Mouse (Mus musculus) forebrain, embryonic 12.5 days (tissue): ENCODE data around the gene Gpc3. TPM values are rescaled to one million over a fixed set of nuclear protein-coding genes. Genes with fewer than 3 reads are reported as not detected.
"Not testable (repeated sequence)": the region's sequence is repeated elsewhere in the genome, so short reads cannot be mapped to it uniquely, and the experiment has no call there.

Source experiments
- ATAC-seq: fragments of 200-750 bp; cut with Nextera tagmentation; 2 replicates; pipeline ENCODE4 v1.8.0; 2017; ENCODE audit warnings: moderate TSS enrichment; ENCODE audit not compliant: low FRiP score
- H3K27ac ChIP-seq: fragments of 300-500 bp; sonication (generic); 2 replicates; pipeline ENCODE4 v1.5.1; 2016; ENCODE audit warnings: mild to moderate bottlenecking
- H3K27me3 ChIP-seq: fragments of 300-500 bp; sonication (generic); 2 replicates; pipeline ENCODE4 v1.6.1; 2016; ENCODE audit warnings: mild to moderate bottlenecking
- H3K36me3 ChIP-seq: fragments of 300-500 bp; sonication (generic); replicated peaks from 2 replicates; pipeline ENCODE4 v1.6.1; 2016; ENCODE audit warnings: mild to moderate bottlenecking
- H3K4me1 ChIP-seq: fragments of 300-500 bp; sonication (generic); 2 replicates; pipeline ENCODE4 v1.6.1; 2016
- H3K4me2 ChIP-seq: fragments of 300-500 bp; sonication (generic); 2 replicates; pipeline ENCODE4 v1.6.1; 2016; ENCODE audit warnings: mild to moderate bottlenecking, moderate library complexity
- H3K4me3 ChIP-seq: fragments of 300-500 bp; sonication (generic); replicated peaks from 2 replicates; pipeline ENCODE4 v1.5.1; 2016; ENCODE audit warnings: mild to moderate bottlenecking
- H3K9ac ChIP-seq: fragments of 300-500 bp; sonication (generic); 2 replicates; pipeline ENCODE4 v1.6.1; 2016; ENCODE audit warnings: mild to moderate bottlenecking
- H3K9me3 ChIP-seq: fragments of 300-500 bp; sonication (generic); 2 replicates; pipeline ENCODE4 v1.6.1; 2016
- WGBS: fragments of 180-500 bp; shearing (Covaris S2); methylation state at CpG from one replicate; pipeline ENCODE4 v1.1.7; 2016; 5-methylcytosine and 5-hydroxymethylcytosine counted together
- polyA plus RNA-seq: library from polyadenylated mRNA; unstranded; fragments of >200 nt; fragmentation: Nextera tagmentation; extraction: Ambion mirVana; gene quantifications from 2 replicates; pipeline ENCODE4 v1.2.1, GENCODE M21; 2016

Gene Gpc3
- polyA plus RNA-seq, 1 experiment from 2014 or later, result 116 TPM

DNA sequence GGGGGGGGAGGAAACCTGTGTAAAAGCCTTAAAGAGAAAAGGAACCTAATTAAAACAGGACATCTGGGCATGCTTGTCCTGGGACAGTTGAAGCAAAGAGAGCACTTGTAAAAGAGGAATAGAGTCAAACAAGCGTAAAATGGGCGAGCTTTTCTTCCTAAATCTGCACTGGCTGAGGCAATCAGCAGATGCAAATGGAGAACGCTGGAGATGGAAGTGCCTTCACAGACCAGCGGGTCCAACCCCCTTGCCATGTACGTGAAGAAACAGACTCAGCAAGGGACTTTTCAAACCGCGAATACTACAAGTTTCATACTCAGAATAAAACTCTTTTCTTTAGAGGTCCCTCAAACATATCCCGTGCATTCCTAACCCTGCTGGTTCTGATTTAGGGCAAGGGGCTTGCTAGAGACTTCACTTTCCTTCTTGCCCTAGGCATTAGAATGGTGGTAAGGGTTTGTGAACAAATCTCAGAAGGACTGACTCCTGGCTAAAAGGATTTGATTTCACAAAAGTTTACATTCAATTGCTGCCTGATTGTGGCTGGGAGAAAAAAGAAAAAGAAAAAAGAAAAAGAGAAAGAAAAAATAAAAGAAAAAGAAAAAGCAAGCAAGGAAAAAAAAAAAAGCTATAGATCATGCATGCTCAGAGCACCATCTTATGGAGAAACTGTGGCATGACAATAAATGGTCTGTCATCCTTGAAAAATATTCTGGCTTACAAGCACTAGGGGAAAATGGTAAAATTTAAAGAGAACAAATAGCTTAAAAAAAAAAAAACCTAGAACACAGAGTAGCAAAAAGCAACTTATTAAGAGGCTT is 243.6 kb downstream of the Gpc3 start:
- H3K4me1 ChIP-seq, result peaks cover 4% of the 10 kb centered on the region; the same call in 1 of the 2 replicates
- no peaks in the 10 kb centered on the region for H3K36me3 ChIP-seq
- no peak overlapping the region for H3K9ac ChIP-seq
- peak overlapping the region; percentile 43 for H3K4me2 ChIP-seq
- H3K9me3 ChIP-seq, result no peaks in the 10 kb centered on the region
- 11% methylated on average over 8 of the region's 8 CpGs for WGBS
- peak; percentile 83 for ATAC-seq
- no peak overlapping the region for H3K4me3 ChIP-seq
- H3K27me3 ChIP-seq, result no peaks in the 10 kb centered on the region
- peak overlapping the region; percentile 74; the same call in 1 of the 2 replicates for H3K27ac ChIP-seq

DNA sequence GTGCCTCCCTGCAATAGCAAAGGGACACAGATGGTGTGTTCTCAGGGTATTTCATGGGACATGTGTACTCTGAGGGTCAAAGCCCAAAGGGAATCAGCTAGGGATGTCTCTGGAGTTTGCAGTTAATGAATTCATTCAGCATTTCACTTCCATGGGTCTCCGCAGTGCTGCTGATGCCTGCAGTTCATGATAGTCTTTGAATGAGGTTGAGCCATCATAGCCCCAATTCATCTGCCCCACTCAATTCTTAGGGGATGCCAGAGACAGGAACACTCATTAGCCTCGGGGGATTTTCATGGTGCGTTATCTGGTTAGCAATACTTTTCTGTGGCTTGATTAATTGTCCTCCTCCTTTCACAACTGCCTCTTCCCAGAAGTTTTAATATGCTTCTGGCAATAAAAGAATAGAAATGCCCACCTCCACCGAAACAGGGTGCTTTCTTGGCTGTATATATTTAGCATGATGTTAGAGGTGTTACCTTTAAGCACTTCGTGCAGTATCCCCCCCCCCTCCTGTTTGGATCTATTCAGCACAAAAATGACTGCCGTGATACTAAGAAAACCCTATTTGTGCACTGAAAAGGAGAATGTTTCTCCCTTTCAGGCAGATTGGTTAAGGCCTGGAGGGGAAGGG is 244.3 kb downstream of the Gpc3 start:
- peak; percentile 82 for ATAC-seq
- Histone ChIP-seq H3K9ac (no peak overlapping the region), H3K9me3 (no peaks in the 10 kb centered on the region), H3K4me1 (peaks cover 4% of the 10 kb centered on the region; the same call in 1 of the 2 replicates), H3K27ac (peak overlapping the region; percentile 67), H3K27me3 (no peaks in the 10 kb centered on the region), H3K4me3 (no peak overlapping the region), H3K36me3 (no peaks in the 10 kb centered on the region), H3K4me2 (peak overlapping the region; percentile 43; the same call in 1 of the 2 replicates)
- 19% methylated on average over 6 of the region's 6 CpGs for WGBS

DNA sequence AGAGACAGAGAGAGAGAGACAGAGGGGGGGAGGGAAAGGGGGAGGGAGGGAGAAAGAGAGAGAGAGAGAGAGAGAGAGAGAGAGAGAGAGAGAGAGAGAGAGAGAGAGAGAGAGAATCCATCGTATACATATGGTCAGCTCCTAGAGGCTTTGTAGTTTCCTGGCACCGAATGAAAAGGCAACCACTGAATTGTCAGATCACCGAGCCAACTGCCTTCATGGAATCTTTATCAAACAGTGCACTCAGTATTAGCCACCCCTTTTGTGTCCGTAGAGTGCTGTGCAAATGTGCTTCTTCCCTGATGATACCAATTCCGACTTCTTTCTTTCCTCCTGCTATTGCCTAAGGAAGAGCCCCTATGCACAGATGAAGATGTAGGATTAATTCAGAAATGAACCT is 246.9 kb downstream of the Gpc3 start:
- no peak for ATAC-seq

DNA sequence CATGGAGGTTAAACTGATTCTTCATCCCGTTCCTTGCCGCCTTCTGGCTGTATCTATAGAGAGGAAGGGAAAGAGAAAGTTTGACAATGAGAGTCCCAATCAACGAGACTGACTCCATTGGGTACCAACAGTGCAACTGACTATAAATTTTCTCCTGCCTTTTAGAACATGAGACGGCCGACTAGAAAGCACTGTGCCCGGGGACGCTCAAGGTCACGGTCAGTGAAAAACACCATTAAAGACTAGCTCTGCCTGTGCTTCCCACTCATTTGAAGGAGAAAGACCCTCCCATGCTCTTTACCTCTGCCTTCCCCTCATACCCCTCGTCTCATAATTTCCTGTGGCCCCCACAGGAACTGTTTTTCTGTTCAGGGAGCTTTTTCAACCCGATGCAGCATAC is 248.0 kb downstream of the Gpc3 start:
- Histone ChIP-seq H3K36me3 (no peaks in the 10 kb centered on the region), H3K4me1 (peaks cover 4% of the 10 kb centered on the region; the same call in 1 of the 2 replicates), H3K4me2 (no peak overlapping the region), H3K9me3 (no peaks in the 10 kb centered on the region), H3K27me3 (no peaks in the 10 kb centered on the region), H3K4me3 (no peak overlapping the region), H3K27ac (no peak overlapping the region), H3K9ac (no peak overlapping the region)
- ATAC-seq, result no peak
- WGBS, result 83% methylated on average over 10 of the region's 10 CpGs

More for the DNA sequence above, 246.9 kb downstream of the Gpc3 start:
- no peak overlapping the region for H3K4me2 ChIP-seq
- peaks cover 4% of the 10 kb centered on the region; the same call in 1 of the 2 replicates for H3K4me1 ChIP-seq
- WGBS, result 55% methylated on average over 5 of the region's 5 CpGs
- no peaks in the 10 kb centered on the region for H3K36me3 ChIP-seq
- H3K27ac ChIP-seq, result no peak overlapping the region
- H3K9ac ChIP-seq, result no peak overlapping the region
- H3K9me3 ChIP-seq, result no peaks in the 10 kb centered on the region
- H3K27me3 ChIP-seq, result no peaks in the 10 kb centered on the region
- no peak overlapping the region for H3K4me3 ChIP-seq

DNA sequence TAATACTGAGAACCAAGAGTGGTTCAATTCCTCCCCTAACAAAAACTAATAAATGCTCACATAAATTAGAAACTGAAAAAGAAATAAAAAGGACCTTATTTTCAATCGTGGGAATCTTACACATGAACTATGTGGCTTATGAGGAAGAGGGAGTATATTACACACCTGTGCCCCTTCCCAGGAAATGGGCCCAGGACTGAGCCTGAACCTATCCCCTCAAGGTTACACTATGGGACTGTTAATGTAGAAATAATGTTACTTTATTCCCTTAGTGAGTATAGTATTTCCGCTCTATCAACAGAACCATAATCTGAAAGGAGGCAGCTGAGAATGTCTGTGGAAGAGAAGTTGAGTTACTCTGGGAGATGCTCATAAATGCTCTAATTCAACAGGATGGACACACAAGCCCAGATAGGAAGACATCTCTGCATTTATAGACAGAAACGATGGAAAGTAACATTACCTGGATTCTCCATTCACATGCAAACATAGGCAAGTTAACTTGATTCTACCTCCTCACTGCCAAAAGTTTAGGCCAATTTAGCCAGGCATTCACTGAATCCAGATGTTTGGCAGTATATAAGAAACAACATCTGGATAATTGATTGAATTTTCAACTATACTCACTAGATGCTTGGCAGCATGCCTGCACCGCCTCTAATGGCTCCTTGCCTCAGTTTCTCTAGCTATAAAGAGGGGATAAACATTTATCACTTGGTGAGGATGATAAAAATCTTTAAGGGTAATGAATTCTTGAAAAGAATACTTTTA is 251.3 kb downstream of the Gpc3 start:
- 86% methylated on average over 4 of the region's 4 CpGs for WGBS
- Histone ChIP-seq H3K9me3 (no peaks in the 10 kb centered on the region), H3K4me2 (no peak overlapping the region), H3K4me3 (no peak overlapping the region), H3K4me1 (no peaks in the 10 kb centered on the region), H3K27me3 (no peaks in the 10 kb centered on the region), H3K36me3 (no peaks in the 10 kb centered on the region), H3K9ac (no peak overlapping the region), H3K27ac (no peak overlapping the region)
- ATAC-seq, result no peak

DNA sequence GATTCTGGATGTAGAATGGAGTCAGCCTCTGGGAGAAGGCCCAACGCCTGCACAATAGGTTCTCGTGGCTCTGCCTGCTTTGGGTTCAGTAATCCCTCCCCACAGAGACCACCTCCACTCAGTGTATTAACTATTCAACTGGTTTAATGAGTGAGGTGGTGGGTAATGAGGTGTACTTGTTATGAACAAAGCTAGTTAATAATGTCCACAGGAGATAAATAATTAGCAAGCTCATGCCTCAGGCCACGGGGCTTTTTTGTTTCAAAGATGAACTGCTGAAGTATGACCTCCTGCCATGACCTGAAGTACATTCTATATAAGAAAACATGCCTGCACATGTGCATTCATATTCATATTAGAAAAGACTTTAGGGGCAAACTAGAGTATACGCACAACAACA is 260.8 kb downstream of the Gpc3 start:
- Histone ChIP-seq H3K36me3 (no peaks in the 10 kb centered on the region), H3K9ac (no peak overlapping the region), H3K4me3 (no peak overlapping the region), H3K4me1 (peaks cover 8% of the 10 kb centered on the region; the same call in 1 of the 2 replicates), H3K27ac (no peak overlapping the region), H3K9me3 (no peaks in the 10 kb centered on the region), H3K4me2 (no peak overlapping the region), H3K27me3 (no peaks in the 10 kb centered on the region)
- 35% methylated on average over 4 of the region's 4 CpGs for WGBS
- ATAC-seq, result no peak

DNA sequence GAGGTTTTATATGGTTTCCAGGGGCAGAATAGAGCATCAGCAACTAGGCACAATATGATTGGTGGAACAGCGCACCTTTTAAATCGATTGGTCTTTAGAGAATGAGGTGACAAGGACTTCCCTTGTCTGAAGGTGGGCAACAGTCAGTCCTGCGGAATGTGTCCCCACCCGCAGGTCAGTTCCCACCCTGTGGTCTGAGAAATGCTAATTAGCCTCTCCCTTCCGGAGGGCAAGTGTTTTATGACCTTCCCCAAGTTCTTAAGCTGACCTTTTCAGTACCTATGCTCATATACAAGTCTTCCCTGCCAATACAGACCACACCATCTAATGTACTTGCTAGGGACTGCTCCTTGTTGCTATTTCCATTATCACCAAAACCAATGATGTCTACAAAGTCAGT is 263.1 kb downstream of the Gpc3 start:
- H3K4me3 ChIP-seq, H3K4me1 ChIP-seq, H3K27me3 ChIP-seq, H3K4me2 ChIP-seq, H3K9me3 ChIP-seq, ATAC-seq, H3K36me3 ChIP-seq, H3K9ac ChIP-seq, H3K27ac ChIP-seq: not testable (repeated sequence)
- WGBS, result 57% methylated on average over 5 of the region's 5 CpGs

DNA sequence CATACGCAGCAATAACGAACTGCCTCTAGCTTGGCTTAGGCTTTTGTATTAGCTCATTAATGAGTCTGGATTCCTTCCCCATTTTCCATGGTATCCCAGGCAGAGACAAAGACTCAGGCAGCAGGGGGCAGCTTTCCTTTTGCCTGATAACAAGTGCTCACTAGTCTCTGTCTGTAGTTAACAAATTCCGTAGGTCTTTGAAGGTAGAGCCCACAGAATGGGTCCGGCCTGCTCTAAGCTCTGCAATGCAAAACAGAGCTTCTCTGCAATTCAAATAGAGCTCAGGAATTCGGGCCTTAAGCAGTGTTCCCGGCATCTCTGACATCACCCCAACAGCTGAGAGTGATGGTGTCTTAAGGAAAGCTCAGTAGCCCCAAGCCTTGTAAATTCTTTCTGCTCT is 265.0 kb downstream of the Gpc3 start:
- Histone ChIP-seq H3K4me3 (no peak overlapping the region), H3K27ac (peak overlapping the region; percentile 53; the same call in 1 of the 2 replicates), H3K27me3 (0 out of 2 replicates have a peak, but pooled peaks cover 4% of the 10 kb centered on the region), H3K9ac (no peak overlapping the region), H3K36me3 (no peaks in the 10 kb centered on the region), H3K4me2 (no peak overlapping the region), H3K9me3 (no peaks in the 10 kb centered on the region), H3K4me1 (peaks cover 8% of the 10 kb centered on the region; the same call in 1 of the 2 replicates)
- ATAC-seq, result peak; percentile 77; the same call in 1 of the 2 replicates
- WGBS, result 25% methylated on average over 6 of the region's 6 CpGs

DNA sequence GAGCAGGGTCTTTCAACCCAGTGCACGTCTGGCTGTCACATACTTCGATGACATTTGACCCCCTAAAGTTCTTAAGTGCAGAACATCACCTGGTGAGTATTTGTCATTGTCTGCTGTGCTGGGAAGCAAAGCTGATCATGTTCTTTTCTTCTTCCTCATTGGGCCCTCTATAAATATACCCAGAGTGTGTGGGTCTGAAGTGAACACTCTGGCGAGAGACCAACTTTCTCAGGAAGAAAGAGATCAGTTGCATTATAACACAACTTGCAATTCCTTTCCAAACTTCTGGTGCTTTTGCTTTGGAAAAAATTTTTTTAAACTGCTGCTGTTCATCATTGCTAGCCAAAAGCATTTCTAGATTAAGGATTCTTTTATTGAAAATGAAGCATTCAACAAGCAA is 269.7 kb downstream of the Gpc3 start:
- H3K27me3 ChIP-seq, result 0 out of 2 replicates have a peak, but pooled peaks cover 4% of the 10 kb centered on the region
- no peak for ATAC-seq
- 80% methylated on average over 3 of the region's 3 CpGs for WGBS
- H3K9me3 ChIP-seq, result no peaks in the 10 kb centered on the region
- H3K36me3 ChIP-seq, result no peaks in the 10 kb centered on the region
- H3K4me1 ChIP-seq, result peaks cover 9% of the 10 kb centered on the region; the same call in 1 of the 2 replicates
- H3K4me2 ChIP-seq, result no peak overlapping the region
- no peak overlapping the region for H3K9ac ChIP-seq
- H3K27ac ChIP-seq, result no peak overlapping the region
- H3K4me3 ChIP-seq, result no peak overlapping the region

DNA sequence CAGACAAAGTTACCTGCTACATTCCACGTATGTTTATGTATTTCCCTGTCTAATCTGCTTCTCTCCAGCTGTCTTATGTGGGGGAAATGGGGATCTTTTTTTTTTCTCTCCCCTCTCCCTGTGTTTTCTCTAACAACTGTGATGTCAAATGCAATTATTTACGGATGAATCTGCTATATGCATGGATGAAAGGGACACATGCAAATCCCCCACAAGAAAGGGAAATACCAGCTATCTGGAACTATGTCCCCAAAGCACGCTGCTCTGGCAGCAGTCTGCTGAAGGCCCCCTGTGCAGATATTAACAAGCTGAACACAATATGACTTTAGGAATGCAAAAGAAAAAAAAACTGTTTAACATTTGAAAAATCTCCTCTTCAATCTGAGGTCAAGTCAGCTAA is 273.5 kb downstream of the Gpc3 start:
- H3K9me3 ChIP-seq, result no peaks in the 10 kb centered on the region
- no peaks in the 10 kb centered on the region for H3K27me3 ChIP-seq
- whole genome bisulfite sequencing, result 25% methylated on average over 3 of the region's 3 CpGs
- no peak overlapping the region for H3K4me3 ChIP-seq
- H3K4me1 ChIP-seq, result peaks cover 3% of the 10 kb centered on the region; the same call in 1 of the 2 replicates
- H3K9ac ChIP-seq, result no peak overlapping the region
- H3K4me2 ChIP-seq, result no peak overlapping the region
- no peak overlapping the region for H3K27ac ChIP-seq
- ATAC-seq, result no peak
- H3K36me3 ChIP-seq, result no peaks in the 10 kb centered on the region

DNA sequence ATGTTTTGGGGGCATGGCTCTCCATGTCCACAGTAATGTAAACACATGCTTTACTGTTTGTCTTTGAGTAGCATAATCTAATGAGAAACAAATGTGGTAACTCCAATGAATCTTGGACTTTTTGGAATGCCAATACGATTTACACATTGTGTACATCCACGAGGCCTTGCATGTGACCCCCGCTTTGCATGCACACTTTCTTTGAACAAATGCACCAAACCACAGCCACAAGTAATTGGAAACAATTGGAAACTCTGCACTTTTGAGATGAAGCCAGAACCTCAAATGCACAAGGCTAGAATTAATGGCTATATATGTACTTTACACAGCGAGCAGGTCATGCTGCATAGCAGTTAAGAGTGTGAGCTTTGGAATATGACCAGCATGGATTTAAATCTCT is 292.0 kb downstream of the Gpc3 start:
- no peaks in the 10 kb centered on the region for H3K9me3 ChIP-seq
- 92% methylated on average over 4 of the region's 4 CpGs for WGBS
- no peaks in the 10 kb centered on the region for H3K36me3 ChIP-seq
- H3K27me3 ChIP-seq, result no peaks in the 10 kb centered on the region
- H3K4me2 ChIP-seq, result no peak overlapping the region
- H3K4me1 ChIP-seq, result no peaks in the 10 kb centered on the region
- ATAC-seq, result no peak
- no peak overlapping the region for H3K4me3 ChIP-seq
- no peak overlapping the region for H3K27ac ChIP-seq
- no peak overlapping the region for H3K9ac ChIP-seq

DNA sequence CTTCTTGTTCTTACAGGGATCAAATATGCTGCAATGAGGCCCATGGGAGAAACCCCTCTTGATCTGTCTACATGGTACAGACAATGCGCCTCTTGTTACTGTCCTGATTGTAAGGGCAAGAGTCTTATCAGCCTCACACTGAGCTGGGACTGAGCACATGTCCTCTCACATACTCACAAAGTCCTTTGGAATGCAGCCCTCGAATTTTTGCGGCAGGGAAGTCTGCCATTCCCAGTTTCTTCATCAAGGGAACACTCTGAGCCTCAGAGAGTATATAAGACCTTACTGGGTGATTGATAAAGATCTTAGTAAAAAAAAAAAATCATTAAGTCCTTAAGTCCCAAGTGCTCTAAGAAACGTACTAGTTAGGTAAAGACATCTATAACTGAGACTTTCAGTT is 293.1 kb downstream of the Gpc3 start:
- Histone ChIP-seq H3K9ac (no peak overlapping the region), H3K4me3 (no peak overlapping the region), H3K9me3 (no peaks in the 10 kb centered on the region), H3K27me3 (no peaks in the 10 kb centered on the region), H3K4me2 (no peak overlapping the region), H3K36me3 (no peaks in the 10 kb centered on the region), H3K4me1 (no peaks in the 10 kb centered on the region), H3K27ac (no peak overlapping the region)
- WGBS, result 74% methylated on average over 4 of the region's 4 CpGs
- ATAC-seq, result no peak
